8 mouse cellular contexts compared by ENCODE assay signal in genomic region chr16:32078408-32078990, GRCm38 (mm10). TPM values are rescaled to one million over a fixed set of nuclear protein-coding genes. Genes with fewer than 3 reads are reported as not detected.
A peak's percentile ranks its signal among the peaks of the same experiment; 100 is the strongest.
DNase-seq lines count a peak whose midpoint lies in the region; ATAC-seq and TF ChIP-seq lines count a peak whose summit lies in the region.

No protein-coding gene starts in this region.

- no peaks in the 10 kb centered on the region for H3K27me3 ChIP-seq in cerebellum, adult 2 months (ENCODE audit: control insufficient read depth, insufficient read depth, low read length)
- no peaks in the 10 kb centered on the region for H3K27me3 ChIP-seq in midbrain, embryonic 10.5 days (ENCODE audit: low read depth, poor library complexity, severe bottlenecking)
- no peaks in the 10 kb centered on the region for H3K27me3 ChIP-seq in stomach, postnatal 0 days (ENCODE audit: control insufficient read depth, insufficient read depth, low read length)

- peak overlapping the region; percentile 58 for H3K4me2 ChIP-seq in stomach, postnatal 0 days (replicated peaks; ENCODE audit: low read depth)

- H3K4me3 ChIP-seq in cerebellum, adult 2 months (replicated peaks; ENCODE audit: insufficient read depth, low read depth, low read length), result peak overlapping the region; percentile 92
- peak overlapping the region; percentile 58 for H3K4me3 ChIP-seq in left cerebral cortex, adult 2 months
- H3K4me3 ChIP-seq in midbrain, embryonic 10.5 days, result peak overlapping the region; percentile 92
- peak overlapping the region; percentile 94 for H3K4me3 ChIP-seq in stomach, postnatal 0 days (ENCODE audit: low read depth, low read length)

- H3K27ac ChIP-seq in cerebellum, adult 2 months (ENCODE audit: insufficient read depth, low read length), result peak overlapping the region; percentile 93
- peak overlapping the region; percentile 93 for H3K27ac ChIP-seq in left cerebral cortex, adult 2 months
- H3K27ac ChIP-seq in midbrain, embryonic 10.5 days (replicated peaks), result peak overlapping the region; percentile 99
- H3K27ac ChIP-seq in stomach, postnatal 0 days (replicated peaks), result peak overlapping the region; percentile 99

- peaks cover 3% of the 10 kb centered on the region; the same call in 1 of the 2 replicates for H3K4me1 ChIP-seq in cerebellum, adult 2 months (ENCODE audit: control insufficient read depth, insufficient read depth, low read length)
- H3K4me1 ChIP-seq in midbrain, embryonic 10.5 days, result peaks cover 26% of the 10 kb centered on the region
- H3K4me1 ChIP-seq in stomach, postnatal 0 days (replicated peaks; ENCODE audit: control insufficient read depth, insufficient read depth), result no peaks in the 10 kb centered on the region

- TF ChIP-seq CTCF in cerebellum, adult 2 months (IDR thresholded peaks at IDR 0.05; ENCODE audit: borderline replicate concordance, insufficient read depth, low read depth, low read length), result no peak
- no peak for TF ChIP-seq CTCF in left cerebral cortex, adult 2 months (IDR thresholded peaks at IDR 0.05)
- no peak for TF ChIP-seq CTCF in stomach, postnatal 0 days (IDR thresholded peaks at IDR 0.05; ENCODE audit: low read depth)

- no peaks in the 10 kb centered on the region for H3K9me3 ChIP-seq in midbrain, embryonic 10.5 days (replicated peaks)
- H3K9me3 ChIP-seq in stomach, postnatal 0 days (ENCODE audit: control insufficient read depth, low read length), result no peaks in the 10 kb centered on the region

- DNase-seq in cerebellum, adult 2 months, result no peak
- DNase-seq in cerebellum, adult 18-20 months, result no peak
- peak; percentile 81 for DNase-seq in 3134 (ENCODE audit: extremely low read depth, insufficient read length, low spot score)
- peak; percentile 51 for DNase-seq in brain, adult 2 months (ENCODE audit: low read depth, low spot score)
- DNase-seq in left cerebral cortex, adult 2 months (ENCODE audit: extremely low spot score in 1 of 2, low spot score in 2 of 2), result no peak
- DNase-seq in midbrain, embryonic 10.5 days (ENCODE audit: low spot score), result peak; percentile 77
- no peak for DNase-seq in stomach, postnatal 0 days (ENCODE audit: low spot score)

- no peak for TF ChIP-seq POLR2A in cerebellum, adult 2 months (IDR thresholded peaks at IDR 0.05; ENCODE audit: borderline replicate concordance, insufficient read depth, low read length)

- WGBS in cerebellum, adult 2 months, result under 1% methylated on average over 29 of the region's 30 CpGs
- under 1% methylated on average over 30 of the region's 30 CpGs for WGBS in midbrain, embryonic 10.5 days
- WGBS in stomach, postnatal 0 days, result under 1% methylated on average over 29 of the region's 30 CpGs

- no peak for TF ChIP-seq EP300 in stomach, postnatal 0 days (optimal IDR thresholded peaks at IDR 0.05)

- peaks cover 34% of the 10 kb centered on the region for H3K36me3 ChIP-seq in midbrain, embryonic 10.5 days
- no peaks in the 10 kb centered on the region for H3K36me3 ChIP-seq in stomach, postnatal 0 days (ENCODE audit: control insufficient read depth, insufficient read depth, low read length)

- peak; percentile 7 for ATAC-seq in granulocyte monocyte progenitor cell, adult 5-6 weeks (replicated peaks; ENCODE audit: poor library complexity, severe bottlenecking)
- no peak for ATAC-seq in stomach, postnatal 0 days (ENCODE audit: low FRiP score, low TSS enrichment)

- intact Hi-C loops in left cerebral cortex, adult 2 months (cut with DNase I), result no loop called here

- peak overlapping the region; percentile 99 for H3K9ac ChIP-seq in stomach, postnatal 0 days (ENCODE audit: low read length)

RNA-seq across cellular contexts. Expression of gene Pak2, which starts 0.6 kb away (rescaled TPM):
- 22.0 and 22.5 TPM in 2 replicates for polyA plus RNA-seq in cerebellum, adult 2 months (2012; rRNA removed)
- total RNA-seq in granulocyte monocyte progenitor cell, adult 5-6 weeks (2014; fragmentation: Nextera tagmentation), result 65.0 and 67.3 TPM in 2 replicates
- 54.2 and 54.9 TPM in 2 replicates for total RNA-seq in granulocyte monocyte progenitor cell, adult 5-6 weeks (2017)
- total RNA-seq in left cerebral cortex, adult 2 months (2021), result 10 to 100 TPM; 25.9 to 26.9 TPM
- 40.8 and 45.1 TPM in 2 replicates for polyA plus RNA-seq in midbrain, embryonic 10.5 days (2016; fragmentation: Nextera tagmentation; extraction: Ambion mirVana)
- polyA plus RNA-seq in stomach, postnatal 0 days (2015; fragmentation: Nextera tagmentation; extraction: Ambion mirVana), result 22.2 and 23.6 TPM in 2 replicates

RNA-seq across cellular contexts. Expression of gene Pigx, which starts 21.0 kb away (rescaled TPM):
- polyA plus RNA-seq in cerebellum, adult 2 months (2012; rRNA removed), result 27.6 and 30.3 TPM in 2 replicates
- total RNA-seq in granulocyte monocyte progenitor cell, adult 5-6 weeks (2014; fragmentation: Nextera tagmentation), result 84.7 and 88.8 TPM in 2 replicates
- total RNA-seq in granulocyte monocyte progenitor cell, adult 5-6 weeks (2017), result 46.6 and 75.6 TPM in 2 replicates
- 10 to 100 TPM; 20.9 to 24.1 TPM for total RNA-seq in left cerebral cortex, adult 2 months (2021)
- 148 and 153 TPM in 2 replicates for polyA plus RNA-seq in midbrain, embryonic 10.5 days (2016; fragmentation: Nextera tagmentation; extraction: Ambion mirVana)
- polyA plus RNA-seq in stomach, postnatal 0 days (2015; fragmentation: Nextera tagmentation; extraction: Ambion mirVana), result 69.8 and 71.8 TPM in 2 replicates

RNA-seq across cellular contexts. Expression of gene Cep19, which starts 21.1 kb away (rescaled TPM):
- 45.4 and 46.9 TPM in 2 replicates for polyA plus RNA-seq in cerebellum, adult 2 months (2012; rRNA removed)
- 9.9 and 18.8 TPM in 2 replicates for total RNA-seq in granulocyte monocyte progenitor cell, adult 5-6 weeks (2014; fragmentation: Nextera tagmentation)
- total RNA-seq in granulocyte monocyte progenitor cell, adult 5-6 weeks (2017), result 27.0 and 36.8 TPM in 2 replicates
- 10 to 100 TPM; 65.2 to 67.7 TPM for total RNA-seq in left cerebral cortex, adult 2 months (2021)
- 36.2 and 38.3 TPM in 2 replicates for polyA plus RNA-seq in midbrain, embryonic 10.5 days (2016; fragmentation: Nextera tagmentation; extraction: Ambion mirVana)
- polyA plus RNA-seq in stomach, postnatal 0 days (2015; fragmentation: Nextera tagmentation; extraction: Ambion mirVana), result 19.0 and 19.1 TPM in 2 replicates

Comparison
In these comparisons a context has a peak if more than half of its experiments do, and no peak if none do; other contexts are left out.
1. DNase-seq: peak in 3134 (single experiment), brain, adult 2 months (single experiment) and midbrain, embryonic 10.5 days (single experiment); none in cerebellum, adult 2 months (0 of 2), cerebellum, adult 18-20 months (0 of 2), left cerebral cortex, adult 2 months (0 of 2) and stomach, postnatal 0 days (single experiment).
2. Peak in every context shown above with its lines, with median percentiles within 50 percentile points of each other: H3K27ac ChIP-seq and H3K4me3 ChIP-seq.